Mouse (Mus musculus): ENCODE data around the gene Poc1a. TPM values are rescaled to one million over a fixed set of nuclear protein-coding genes. Genes with fewer than 3 reads are reported as not detected.

The Poc1a gene
- polyA plus RNA-seq, 1 experiment, result 72.2 TPM

DNA sequence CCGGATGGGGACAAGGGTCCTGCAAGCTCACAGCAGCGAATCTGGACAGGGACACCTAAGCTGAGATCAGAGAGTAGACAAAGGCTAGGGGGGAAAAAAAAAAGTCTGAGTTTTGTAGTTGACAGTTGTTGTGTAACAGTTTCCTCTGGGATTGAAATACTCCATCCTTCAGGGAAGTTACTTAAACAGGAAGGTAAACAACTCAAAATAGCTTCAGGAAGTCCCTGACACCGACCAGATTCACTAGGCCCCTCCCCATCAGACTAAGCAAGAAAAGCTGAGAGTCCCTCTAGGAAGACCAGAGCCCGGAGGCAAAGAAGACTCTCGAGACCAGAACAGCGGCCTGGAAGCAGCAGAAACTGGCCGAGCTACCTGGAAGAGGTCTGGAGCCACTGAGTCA lies 84.5 kb downstream of the Poc1a start:
- Histone ChIP-seq H3K4me1 (ENCODE audit: control insufficient read depth, insufficient read depth, low read length) (peaks cover 26% of the 10 kb centered on the region), H3K27ac (ENCODE audit: control insufficient read depth, insufficient read depth, low read depth, low read length) (no peak overlapping the region)
- TF ChIP-seq POLR2A (IDR thresholded peaks at IDR 0.05; ENCODE audit: control insufficient read depth, low read depth, low read length) (no peak), CTCF (IDR thresholded peaks at IDR 0.05; ENCODE audit: control insufficient read depth, insufficient read depth, insufficient replicate concordance, low read depth, low read length) (no peak)

DNA sequence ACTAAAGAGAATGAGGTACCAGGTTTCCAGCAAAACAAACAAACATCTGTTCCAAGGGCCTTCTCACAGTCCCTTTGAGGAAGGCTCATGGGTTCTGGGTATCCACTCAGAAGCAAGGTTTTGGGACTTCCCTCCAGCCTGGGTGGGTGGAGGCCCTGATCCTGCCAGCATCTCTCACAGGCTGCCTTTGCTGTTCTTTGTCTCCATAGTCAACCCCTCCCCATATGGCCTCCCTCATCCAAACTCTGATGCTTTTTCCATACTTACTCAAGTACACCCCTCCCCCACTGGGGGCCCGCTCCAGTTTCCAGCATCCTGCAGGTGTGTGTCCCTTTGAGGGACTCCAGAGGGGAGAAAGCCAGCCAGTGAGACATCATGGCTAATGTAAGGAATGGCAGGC lies 85.3 kb downstream of the Poc1a start:
- no peaks in the 10 kb centered on the region for H3K27me3 ChIP-seq (ENCODE audit: control insufficient read depth, insufficient read depth, low read length)
- H3K27ac ChIP-seq (ENCODE audit: control insufficient read depth, insufficient read depth, low read depth, low read length), result no peak overlapping the region
- no peak overlapping the region for H3K4me3 ChIP-seq (ENCODE audit: control insufficient read depth, low read depth, low read length)
- peaks cover 29% of the 10 kb centered on the region for H3K4me1 ChIP-seq (ENCODE audit: control insufficient read depth, insufficient read depth, low read length)
- TF ChIP-seq POLR2A (IDR thresholded peaks at IDR 0.05; ENCODE audit: control insufficient read depth, low read depth, low read length), result no peak
- no peak for TF ChIP-seq CTCF (IDR thresholded peaks at IDR 0.05; ENCODE audit: control insufficient read depth, insufficient read depth, insufficient replicate concordance, low read depth, low read length)
- no peaks in the 10 kb centered on the region for H3K36me3 ChIP-seq (ENCODE audit: control insufficient read depth, insufficient read depth, low read length)

More for the DNA sequence above, 84.5 kb downstream of the Poc1a start:
- H3K4me3 ChIP-seq (ENCODE audit: control insufficient read depth, low read depth, low read length), result no peak overlapping the region
- no peaks in the 10 kb centered on the region for H3K36me3 ChIP-seq (ENCODE audit: control insufficient read depth, insufficient read depth, low read length)
- no peaks in the 10 kb centered on the region for H3K27me3 ChIP-seq (ENCODE audit: control insufficient read depth, insufficient read depth, low read length)

DNA sequence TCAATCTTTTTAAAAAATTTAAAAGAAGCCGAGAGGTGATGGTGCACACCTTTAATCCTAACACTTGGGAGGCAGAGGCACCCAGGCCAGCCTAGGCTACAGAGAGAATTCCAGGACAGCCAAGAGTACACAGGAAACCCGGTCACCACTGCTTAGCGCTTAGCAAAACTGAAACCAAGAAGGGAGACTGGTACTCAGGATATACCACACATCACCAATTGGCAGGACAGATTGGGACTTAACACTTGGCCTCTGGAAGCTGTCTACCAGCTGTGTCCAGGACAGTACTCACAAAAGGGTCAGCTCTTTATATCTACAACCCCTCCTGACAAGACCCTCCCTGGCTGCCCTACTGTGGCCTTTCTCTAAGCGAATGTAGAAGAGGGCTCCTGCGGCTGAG lies 86.1 kb downstream of the Poc1a start:
- Histone ChIP-seq H3K27ac (ENCODE audit: control insufficient read depth, insufficient read depth, low read depth, low read length) (no peak overlapping the region), H3K36me3 (ENCODE audit: control insufficient read depth, insufficient read depth, low read length) (no peaks in the 10 kb centered on the region), H3K4me1 (ENCODE audit: control insufficient read depth, insufficient read depth, low read length) (peaks cover 29% of the 10 kb centered on the region), H3K27me3 (ENCODE audit: control insufficient read depth, insufficient read depth, low read length) (no peaks in the 10 kb centered on the region), H3K4me3 (ENCODE audit: control insufficient read depth, low read depth, low read length) (no peak overlapping the region; the same call in 1 of the 2 replicates)
- TF ChIP-seq POLR2A (IDR thresholded peaks at IDR 0.05; ENCODE audit: control insufficient read depth, low read depth, low read length) (no peak), CTCF (IDR thresholded peaks at IDR 0.05; ENCODE audit: control insufficient read depth, insufficient read depth, insufficient replicate concordance, low read depth, low read length) (no peak)

DNA sequence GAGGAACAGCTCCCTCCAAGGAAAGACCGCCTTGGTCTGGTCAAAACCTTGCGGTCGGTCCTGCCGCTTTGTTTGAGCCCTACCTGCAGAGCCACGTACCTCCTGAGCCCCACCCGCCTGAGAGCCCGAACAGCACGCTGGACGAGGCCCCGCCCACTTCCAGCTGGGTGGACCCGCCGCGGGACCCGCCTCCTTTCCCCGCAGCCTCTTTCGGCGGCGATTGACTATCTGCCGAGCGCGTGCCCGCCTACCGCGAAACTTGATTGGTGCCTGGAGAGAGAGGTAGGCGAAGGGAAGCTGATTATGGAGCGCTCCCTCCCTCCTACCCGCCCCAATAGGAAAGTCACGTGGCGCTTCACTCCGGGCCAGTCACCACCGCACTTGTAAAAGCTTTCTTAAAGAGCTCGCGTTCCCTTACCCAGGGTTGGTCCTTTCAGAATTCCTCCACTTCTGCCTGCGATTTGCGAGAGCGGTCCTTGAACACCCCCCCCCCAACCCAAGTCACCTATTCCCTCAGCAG lies 86.8 kb downstream of the Poc1a start:
- peak overlapping the region; percentile 89 for H3K4me3 ChIP-seq (ENCODE audit: control insufficient read depth, low read depth, low read length)
- H3K4me1 ChIP-seq (ENCODE audit: control insufficient read depth, insufficient read depth, low read length), result peaks cover 29% of the 10 kb centered on the region
- no peak for TF ChIP-seq CTCF (IDR thresholded peaks at IDR 0.05; ENCODE audit: control insufficient read depth, insufficient read depth, insufficient replicate concordance, low read depth, low read length)
- no peak for TF ChIP-seq POLR2A (IDR thresholded peaks at IDR 0.05; ENCODE audit: control insufficient read depth, low read depth, low read length)

DNA sequence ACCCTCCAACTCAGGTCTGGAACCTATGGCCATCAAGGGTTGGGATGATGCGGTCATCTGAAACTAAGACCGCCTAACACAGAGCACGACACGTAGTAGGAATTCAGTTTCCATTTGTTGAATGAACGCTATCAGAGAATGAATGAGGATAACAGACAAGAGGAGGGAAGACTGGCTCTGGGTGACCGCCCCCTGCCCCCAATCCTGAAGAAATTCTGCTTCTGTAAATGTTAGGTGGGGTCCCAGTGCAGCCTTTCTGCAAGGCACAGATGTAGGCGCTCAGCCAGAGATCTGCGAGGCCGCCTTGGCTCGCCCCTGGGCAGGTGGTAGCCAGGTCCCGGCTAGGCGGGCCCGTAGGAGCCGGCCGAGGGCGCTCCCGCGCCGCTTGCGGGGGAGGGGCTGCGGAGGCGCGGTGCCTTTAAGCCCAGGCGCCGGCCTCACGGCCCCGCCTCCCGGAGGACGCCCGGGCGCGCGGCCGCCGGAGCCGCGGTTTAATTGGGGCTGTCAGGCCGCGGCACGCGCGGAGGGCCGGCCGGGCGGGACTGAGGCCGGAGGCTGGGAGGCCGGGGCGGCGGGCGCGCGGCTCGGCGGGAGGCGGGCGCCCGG lies 87.4 kb downstream of the Poc1a start, which contains the start of gene Dusp7:
Gene Dusp7, plus strand, starts transcription at position 521 of the 606 bp plus-strand sequence.
- peak within 1 kb of the TSS; percentile 81 for H3K27ac ChIP-seq (ENCODE audit: control insufficient read depth, insufficient read depth, low read depth, low read length)
- peak within 1 kb of the TSS; percentile 89 for H3K4me3 ChIP-seq (ENCODE audit: control insufficient read depth, low read depth, low read length)
- TF ChIP-seq CTCF (IDR thresholded peaks at IDR 0.05; ENCODE audit: control insufficient read depth, insufficient read depth, insufficient replicate concordance, low read depth, low read length) (no peak), POLR2A (IDR thresholded peaks at IDR 0.05; ENCODE audit: control insufficient read depth, low read depth, low read length) (peak; percentile 19; the same call in 1 of the 2 replicates)
- no peaks in the 10 kb centered on the region for H3K27me3 ChIP-seq (ENCODE audit: control insufficient read depth, insufficient read depth, low read length)
- no peaks in the 10 kb centered on the region for H3K36me3 ChIP-seq (ENCODE audit: control insufficient read depth, insufficient read depth, low read length)
- H3K4me1 ChIP-seq (ENCODE audit: control insufficient read depth, insufficient read depth, low read length), result peaks cover 29% of the 10 kb centered on the region

More for the DNA sequence above, 86.8 kb downstream of the Poc1a start:
- no peaks in the 10 kb centered on the region for H3K36me3 ChIP-seq (ENCODE audit: control insufficient read depth, insufficient read depth, low read length)
- H3K27ac ChIP-seq (ENCODE audit: control insufficient read depth, insufficient read depth, low read depth, low read length), result peak overlapping the region; percentile 81
- no peaks in the 10 kb centered on the region for H3K27me3 ChIP-seq (ENCODE audit: control insufficient read depth, insufficient read depth, low read length)

DNA sequence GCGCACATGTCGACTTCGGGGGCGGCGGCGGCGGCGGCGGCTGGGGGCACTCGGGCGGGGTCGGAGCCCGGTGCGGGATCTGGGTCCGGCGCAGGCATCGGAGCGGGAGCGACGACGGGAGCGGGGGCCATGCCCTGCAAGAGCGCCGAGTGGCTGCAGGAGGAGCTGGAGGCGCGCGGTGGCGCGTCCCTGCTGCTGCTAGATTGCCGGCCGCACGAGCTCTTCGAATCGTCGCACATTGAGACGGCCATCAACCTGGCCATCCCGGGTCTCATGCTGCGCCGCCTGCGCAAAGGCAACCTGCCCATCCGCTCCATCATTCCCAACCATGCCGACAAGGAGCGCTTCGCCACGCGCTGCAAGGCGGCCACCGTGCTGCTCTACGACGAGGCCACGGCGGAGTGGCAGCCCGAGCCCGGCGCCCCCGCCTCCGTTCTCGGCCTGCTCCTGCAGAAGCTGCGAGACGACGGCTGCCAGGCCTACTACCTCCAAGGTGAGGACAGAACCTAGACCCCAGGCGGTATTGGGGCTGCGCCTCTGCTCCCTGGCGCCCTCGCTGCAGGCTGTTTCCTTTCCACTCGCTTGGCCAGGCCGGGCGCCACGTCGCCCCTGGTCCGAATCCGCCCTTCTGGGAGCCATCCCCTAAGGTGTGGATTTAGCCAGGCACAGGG lies 88.1 kb downstream of the Poc1a start:
- TF ChIP-seq POLR2A (IDR thresholded peaks at IDR 0.05; ENCODE audit: control insufficient read depth, low read depth, low read length), result no peak; the same call in 1 of the 2 replicates
- TF ChIP-seq CTCF (IDR thresholded peaks at IDR 0.05; ENCODE audit: control insufficient read depth, insufficient read depth, insufficient replicate concordance, low read depth, low read length), result peak; percentile 27; the same call in 1 of the 2 replicates
- peak overlapping the region; percentile 59; the same call in 1 of the 2 replicates for H3K27ac ChIP-seq (ENCODE audit: control insufficient read depth, insufficient read depth, low read depth, low read length)
- no peaks in the 10 kb centered on the region for H3K27me3 ChIP-seq (ENCODE audit: control insufficient read depth, insufficient read depth, low read length)

DNA sequence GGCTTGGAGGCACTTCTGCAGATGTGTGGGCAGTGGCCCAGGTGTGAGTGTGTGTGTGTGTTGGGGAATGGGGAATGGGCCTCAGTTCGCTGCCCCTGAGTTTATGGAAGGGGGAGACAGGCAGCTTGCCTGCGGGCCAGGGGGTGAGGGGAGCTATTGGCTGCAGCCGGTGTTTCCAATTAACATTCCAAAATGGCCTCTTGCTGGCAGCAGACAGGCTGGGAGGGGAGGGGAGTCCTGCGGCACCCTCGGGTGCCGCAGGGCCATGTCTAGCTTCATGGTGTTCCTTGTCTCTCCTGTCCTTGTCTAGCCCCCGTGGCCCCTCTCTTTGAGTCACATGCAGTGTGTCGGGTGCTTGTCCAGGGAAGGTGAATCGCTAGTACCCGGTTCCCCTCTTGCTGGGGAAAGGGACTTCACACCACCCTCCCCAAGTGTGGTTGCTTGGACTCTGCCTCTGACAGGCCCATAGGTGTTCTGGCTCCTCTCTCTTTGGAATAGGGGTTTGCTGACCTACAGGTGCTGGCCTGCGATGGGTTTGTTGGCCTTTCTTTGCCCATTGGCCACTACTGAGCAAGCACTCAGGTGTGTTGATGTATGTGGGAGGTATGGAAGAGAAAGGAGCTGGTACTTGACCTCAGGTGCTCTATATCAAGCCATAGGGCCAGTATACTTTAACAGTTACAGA lies 89.1 kb downstream of the Poc1a start:
- Histone ChIP-seq H3K27ac (ENCODE audit: control insufficient read depth, insufficient read depth, low read depth, low read length) (no peak overlapping the region), H3K4me3 (ENCODE audit: control insufficient read depth, low read depth, low read length) (peak overlapping the region; percentile 89), H3K27me3 (ENCODE audit: control insufficient read depth, insufficient read depth, low read length) (no peaks in the 10 kb centered on the region), H3K4me1 (ENCODE audit: control insufficient read depth, insufficient read depth, low read length) (peaks cover 29% of the 10 kb centered on the region), H3K36me3 (ENCODE audit: control insufficient read depth, insufficient read depth, low read length) (no peaks in the 10 kb centered on the region)
- TF ChIP-seq CTCF (IDR thresholded peaks at IDR 0.05; ENCODE audit: control insufficient read depth, insufficient read depth, insufficient replicate concordance, low read depth, low read length) (no peak), POLR2A (IDR thresholded peaks at IDR 0.05; ENCODE audit: control insufficient read depth, low read depth, low read length) (no peak)

More for the DNA sequence above, 88.1 kb downstream of the Poc1a start:
- Histone ChIP-seq H3K36me3 (ENCODE audit: control insufficient read depth, insufficient read depth, low read length) (no peaks in the 10 kb centered on the region), H3K4me3 (ENCODE audit: control insufficient read depth, low read depth, low read length) (peak overlapping the region; percentile 89), H3K4me1 (ENCODE audit: control insufficient read depth, insufficient read depth, low read length) (peaks cover 29% of the 10 kb centered on the region)
